Mouse (Mus musculus): ENCODE data around the gene Arid2. TPM values are rescaled to one million over a fixed set of nuclear protein-coding genes. Genes with fewer than 3 reads are reported as not detected.

Gene Arid2
- polyA plus RNA-seq, 1 experiment from 2014 or later: 17.8 TPM

- WGBS: 32% methylated on average over 8 of the region's 8 CpGs
- peak overlapping the region; percentile 100 for H3K27ac ChIP-seq (ENCODE audit: low read length)
- ATAC-seq: no peak
Measured at GRCm38 (mm10) chr15:96283141-96283540, 4.2 kb upstream of the Arid2 start.

DNA sequence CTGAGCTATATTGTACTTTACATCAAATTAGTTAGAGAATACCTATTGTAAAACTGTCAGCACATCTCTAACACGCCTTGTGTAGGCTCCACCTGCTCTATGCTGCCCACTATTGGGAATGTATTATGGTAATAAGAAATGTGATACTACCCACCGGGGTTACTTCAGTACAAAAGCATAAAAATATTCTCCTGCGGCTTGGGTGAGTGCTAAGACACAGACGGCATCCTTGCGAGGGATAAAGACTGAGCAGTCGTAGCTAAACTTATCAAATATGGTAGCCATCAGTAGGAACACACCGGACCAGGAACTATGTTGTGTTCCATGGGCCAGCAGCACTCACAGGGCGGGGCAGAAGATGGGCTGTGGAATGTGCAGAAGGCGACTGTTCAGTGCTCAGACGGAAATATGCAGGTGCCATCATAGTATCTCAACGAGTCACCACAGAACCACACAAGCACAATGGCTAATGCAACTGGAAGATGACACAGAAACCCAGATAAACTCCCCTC lies 3.3 kb upstream of the Arid2 start:
- peaks cover 27% of the 10 kb centered on the region for H3K4me1 ChIP-seq (ENCODE audit: control insufficient read depth, insufficient read depth, low read length)
- H3K9ac ChIP-seq (ENCODE audit: low read depth, low read length): peak overlapping the region; percentile 99
- peak overlapping the region; percentile 92 for H3K4me3 ChIP-seq (ENCODE audit: low read depth, low read length)
- H3K4me2 ChIP-seq (ENCODE audit: low read length): peak overlapping the region; percentile 86
- peak overlapping the region; percentile 100 for H3K27ac ChIP-seq (ENCODE audit: low read length)
- no peak for ATAC-seq
- under 1% methylated on average over 11 of the region's 11 CpGs for WGBS
- 0 out of 2 replicates have a peak, but pooled peaks cover under 1% of the 10 kb centered on the region for H3K36me3 ChIP-seq (ENCODE audit: control insufficient read depth, insufficient read depth, low read length)
- no peaks in the 10 kb centered on the region for H3K27me3 ChIP-seq (ENCODE audit: control insufficient read depth, insufficient read depth, low read depth, low read length)
- H3K9me3 ChIP-seq (replicated peaks; ENCODE audit: control insufficient read depth, low read length, poor library complexity, severe bottlenecking): no peaks in the 10 kb centered on the region

More at GRCm38 (mm10) chr15:96283141-96283540, 4.2 kb upstream of the Arid2 start:
- Histone ChIP-seq H3K4me1 (ENCODE audit: control insufficient read depth, insufficient read depth, low read length) (peaks cover 25% of the 10 kb centered on the region), H3K27me3 (ENCODE audit: control insufficient read depth, insufficient read depth, low read depth, low read length) (no peaks in the 10 kb centered on the region), H3K4me3 (ENCODE audit: low read depth, low read length) (peak overlapping the region; percentile 92), H3K9me3 (replicated peaks; ENCODE audit: control insufficient read depth, low read length, poor library complexity, severe bottlenecking) (no peaks in the 10 kb centered on the region), H3K36me3 (ENCODE audit: control insufficient read depth, insufficient read depth, low read length) (peaks cover 3% of the 10 kb centered on the region; the same call in 1 of the 2 replicates), H3K9ac (ENCODE audit: low read depth, low read length) (peak overlapping the region; percentile 99), H3K4me2 (ENCODE audit: low read length) (peak overlapping the region; percentile 86)

GRCm38 (mm10) chr15:96284711-96285322 lies 2.5 kb upstream of the Arid2 start:
- ATAC-seq: peak; percentile 40
- peak overlapping the region; percentile 100 for H3K27ac ChIP-seq (ENCODE audit: low read length)
- H3K4me1 ChIP-seq (ENCODE audit: control insufficient read depth, insufficient read depth, low read length): peaks cover 32% of the 10 kb centered on the region
- H3K4me3 ChIP-seq (ENCODE audit: low read depth, low read length): peak overlapping the region; percentile 92
- no peaks in the 10 kb centered on the region for H3K9me3 ChIP-seq (replicated peaks; ENCODE audit: control insufficient read depth, low read length, poor library complexity, severe bottlenecking)
- no peaks in the 10 kb centered on the region for H3K27me3 ChIP-seq (ENCODE audit: control insufficient read depth, insufficient read depth, low read depth, low read length)
- peak overlapping the region; percentile 86 for H3K4me2 ChIP-seq (ENCODE audit: low read length)
- H3K9ac ChIP-seq (ENCODE audit: low read depth, low read length): peak overlapping the region; percentile 99
- WGBS: under 1% methylated on average over 62 of the region's 67 CpGs
- H3K36me3 ChIP-seq (ENCODE audit: control insufficient read depth, insufficient read depth, low read length): no peaks in the 10 kb centered on the region

DNA sequence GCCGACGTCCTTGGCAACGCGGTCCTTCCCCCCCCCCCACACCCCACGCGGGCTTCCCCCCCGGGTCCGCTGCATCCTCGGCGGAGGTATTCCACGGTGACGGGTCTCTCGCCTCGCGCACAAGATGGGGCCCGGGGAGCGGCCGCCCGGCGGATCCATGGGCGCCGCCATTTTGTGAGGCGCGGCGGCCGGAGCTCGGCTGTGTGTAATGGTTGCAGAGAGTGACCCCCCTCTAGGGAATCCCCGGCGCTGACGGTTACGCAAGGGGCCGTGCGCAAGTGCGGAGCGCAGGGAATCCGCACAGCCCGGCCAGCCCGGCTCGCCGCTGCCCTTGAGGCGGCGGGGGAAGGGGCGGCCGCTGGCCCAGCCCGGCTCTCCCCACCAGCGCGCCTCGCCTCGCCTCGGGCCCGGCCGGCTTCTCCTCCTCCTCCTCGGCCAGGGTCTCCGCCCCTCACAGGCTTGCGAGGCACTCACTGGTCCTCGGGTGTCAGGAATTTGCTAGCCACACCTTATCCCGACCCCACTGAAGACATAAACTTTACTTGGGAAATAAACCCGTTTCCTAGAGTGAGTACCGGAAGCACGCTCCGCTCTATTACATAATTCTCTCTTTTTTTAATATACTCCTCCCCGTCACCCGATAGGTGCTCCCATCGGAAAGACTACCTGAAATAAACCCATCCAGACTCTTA lies 1.8 kb upstream of the Arid2 start:
- Histone ChIP-seq H3K36me3 (ENCODE audit: control insufficient read depth, insufficient read depth, low read length) (no peaks in the 10 kb centered on the region), H3K9ac (ENCODE audit: low read depth, low read length) (peak overlapping the region; percentile 99), H3K27ac (ENCODE audit: low read length) (peak overlapping the region; percentile 100), H3K4me2 (ENCODE audit: low read length) (peak overlapping the region; percentile 86), H3K4me3 (ENCODE audit: low read depth, low read length) (peak overlapping the region; percentile 92), H3K4me1 (ENCODE audit: control insufficient read depth, insufficient read depth, low read length) (peaks cover 36% of the 10 kb centered on the region), H3K27me3 (ENCODE audit: control insufficient read depth, insufficient read depth, low read depth, low read length) (no peaks in the 10 kb centered on the region), H3K9me3 (replicated peaks; ENCODE audit: control insufficient read depth, low read length, poor library complexity, severe bottlenecking) (no peaks in the 10 kb centered on the region)
- ATAC-seq: peak; percentile 85
- under 1% methylated on average over 35 of the region's 64 CpGs for WGBS

- H3K4me3 ChIP-seq (ENCODE audit: low read depth, low read length): peak overlapping the region; percentile 92
- WGBS: under 1% methylated on average over 72 of the region's 72 CpGs
- H3K9ac ChIP-seq (ENCODE audit: low read depth, low read length): peak overlapping the region; percentile 99
- ATAC-seq: peak; percentile 86
- H3K27me3 ChIP-seq (ENCODE audit: control insufficient read depth, insufficient read depth, low read depth, low read length): no peaks in the 10 kb centered on the region
- H3K9me3 ChIP-seq (replicated peaks; ENCODE audit: control insufficient read depth, low read length, poor library complexity, severe bottlenecking): no peaks in the 10 kb centered on the region
- peak overlapping the region; percentile 100 for H3K27ac ChIP-seq (ENCODE audit: low read length)
- H3K4me1 ChIP-seq (ENCODE audit: control insufficient read depth, insufficient read depth, low read length): peaks cover 34% of the 10 kb centered on the region
- peak overlapping the region; percentile 86 for H3K4me2 ChIP-seq (ENCODE audit: low read length)
- H3K36me3 ChIP-seq (ENCODE audit: control insufficient read depth, insufficient read depth, low read length): no peaks in the 10 kb centered on the region
Measured at GRCm38 (mm10) chr15:96286015-96286934, 1.0 kb upstream of the Arid2 start.

DNA sequence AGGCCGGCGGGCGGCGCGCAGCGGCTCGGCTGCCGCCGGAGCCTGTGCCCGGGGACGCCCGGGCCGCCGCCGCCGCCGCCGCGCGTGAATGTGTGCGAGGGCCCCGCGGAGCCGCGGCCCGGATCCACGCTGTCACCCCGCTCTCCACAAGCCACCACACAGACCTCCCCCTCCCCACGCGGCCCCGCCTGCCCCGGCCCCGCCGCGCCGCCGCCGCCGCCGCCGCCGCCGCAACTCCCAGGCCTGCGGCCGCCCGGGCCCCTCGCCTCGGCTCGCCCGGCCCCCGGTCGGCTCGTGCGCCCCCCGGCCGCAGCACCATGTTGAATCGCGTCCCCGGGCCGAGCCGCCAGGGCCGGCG lies 404 bp upstream of the Arid2 start:
- Histone ChIP-seq H3K27ac (ENCODE audit: low read length) (peak overlapping the region; percentile 100), H3K4me1 (ENCODE audit: control insufficient read depth, insufficient read depth, low read length) (peaks cover 29% of the 10 kb centered on the region), H3K27me3 (ENCODE audit: control insufficient read depth, insufficient read depth, low read depth, low read length) (no peaks in the 10 kb centered on the region), H3K9me3 (replicated peaks; ENCODE audit: control insufficient read depth, low read length, poor library complexity, severe bottlenecking) (no peaks in the 10 kb centered on the region), H3K4me3 (ENCODE audit: low read depth, low read length) (peak overlapping the region; percentile 92), H3K4me2 (ENCODE audit: low read length) (peak overlapping the region; percentile 86), H3K36me3 (ENCODE audit: control insufficient read depth, insufficient read depth, low read length) (no peaks in the 10 kb centered on the region), H3K9ac (ENCODE audit: low read depth, low read length) (peak overlapping the region; percentile 99)
- 0% methylated on average over 22 of the region's 63 CpGs for whole genome bisulfite sequencing
- ATAC-seq: peak; percentile 63

DNA sequence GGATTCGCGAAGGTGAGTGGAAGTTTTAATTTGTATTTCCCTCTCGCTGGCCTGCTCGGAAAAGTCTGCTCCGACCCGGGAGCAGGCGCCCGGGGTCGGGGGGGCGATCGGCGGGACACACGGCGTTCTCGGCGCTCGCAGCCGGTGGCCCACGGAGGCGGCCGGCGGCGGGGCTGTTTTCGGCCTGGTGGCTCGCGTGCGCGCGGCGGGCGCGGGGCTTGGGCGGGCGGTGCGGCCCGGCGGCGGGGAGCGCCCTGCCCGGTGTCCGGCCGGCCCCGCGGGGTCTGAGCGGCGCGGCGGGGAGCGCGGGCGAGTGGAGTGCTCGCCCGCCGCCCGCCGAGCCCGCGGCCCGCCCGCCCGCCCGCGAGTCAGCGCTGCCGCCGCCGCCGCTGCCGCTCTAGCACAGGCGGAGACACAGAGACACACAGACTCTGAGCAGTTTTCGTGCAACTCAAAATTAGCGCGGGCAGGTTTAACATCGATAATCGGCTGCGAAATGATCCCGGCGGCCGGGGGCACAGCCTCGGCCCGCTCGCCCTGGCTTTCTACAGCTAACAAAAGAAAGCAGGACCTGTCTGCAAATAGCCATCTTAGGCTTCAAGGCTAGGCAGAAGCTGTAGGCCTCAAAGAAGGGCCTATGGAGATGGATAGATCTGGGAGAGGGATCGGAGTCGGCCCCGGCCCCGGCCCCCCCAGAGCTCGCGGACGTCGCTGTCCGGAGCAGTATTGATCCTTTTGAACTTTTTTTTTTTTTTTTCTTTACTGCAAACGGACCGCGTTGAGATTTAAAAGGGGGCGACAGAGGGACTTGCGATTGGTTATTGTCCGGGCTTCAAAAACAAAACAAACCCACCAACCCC lies 888 bp downstream of the Arid2 start:
- Histone ChIP-seq H3K9me3 (replicated peaks; ENCODE audit: control insufficient read depth, low read length, poor library complexity, severe bottlenecking) (no peaks in the 10 kb centered on the region), H3K4me1 (ENCODE audit: control insufficient read depth, insufficient read depth, low read length) (peaks cover 22% of the 10 kb centered on the region), H3K27me3 (ENCODE audit: control insufficient read depth, insufficient read depth, low read depth, low read length) (no peaks in the 10 kb centered on the region), H3K27ac (ENCODE audit: low read length) (peak overlapping the region; percentile 100), H3K9ac (ENCODE audit: low read depth, low read length) (peak overlapping the region; percentile 99), H3K4me2 (ENCODE audit: low read length) (peak overlapping the region; percentile 86), H3K36me3 (ENCODE audit: control insufficient read depth, insufficient read depth, low read length) (no peaks in the 10 kb centered on the region), H3K4me3 (ENCODE audit: low read depth, low read length) (peak overlapping the region; percentile 92)
- WGBS: under 1% methylated on average over 75 of the region's 97 CpGs
- ATAC-seq: no peak

DNA sequence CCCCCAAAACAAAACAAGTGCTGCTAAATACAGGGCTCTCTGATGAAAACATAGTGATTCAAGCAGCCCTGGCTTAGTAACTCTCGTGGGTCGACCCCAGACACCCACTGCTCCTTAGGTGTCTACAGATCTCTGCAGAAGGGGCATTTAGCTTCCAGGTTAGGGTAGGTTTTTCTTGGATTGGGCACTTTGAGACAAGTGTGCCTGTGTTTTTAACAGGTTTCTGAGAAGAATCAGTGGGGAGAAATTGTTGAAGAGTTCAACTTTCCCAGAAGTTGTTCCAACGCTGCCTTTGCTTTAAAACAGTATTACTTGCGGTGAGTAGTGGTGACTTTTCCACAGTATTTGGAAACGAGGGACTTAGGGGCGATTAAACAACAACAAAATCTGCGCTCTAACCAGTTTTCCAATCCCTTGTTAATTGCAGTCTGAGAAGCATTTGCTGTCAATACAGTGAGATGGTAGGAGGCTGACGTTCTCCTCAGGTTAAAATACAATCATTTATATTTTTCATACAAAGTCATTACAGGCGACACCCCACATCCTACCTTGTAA lies 1.6 kb downstream of the Arid2 start:
- 2% methylated on average over 9 of the region's 9 CpGs for WGBS
- no peak for ATAC-seq

More for the DNA sequence above, 1.6 kb downstream of the Arid2 start:
- peak overlapping the region; percentile 100 for H3K27ac ChIP-seq (ENCODE audit: low read length)
- peak overlapping the region; percentile 92 for H3K4me3 ChIP-seq (ENCODE audit: low read depth, low read length)
- H3K4me1 ChIP-seq (ENCODE audit: control insufficient read depth, insufficient read depth, low read length): peaks cover 17% of the 10 kb centered on the region
- H3K27me3 ChIP-seq (ENCODE audit: control insufficient read depth, insufficient read depth, low read depth, low read length): no peaks in the 10 kb centered on the region
- H3K4me2 ChIP-seq (ENCODE audit: low read length): peak overlapping the region; percentile 86
- H3K9ac ChIP-seq (ENCODE audit: low read depth, low read length): peak overlapping the region; percentile 99
- no peaks in the 10 kb centered on the region for H3K9me3 ChIP-seq (replicated peaks; ENCODE audit: control insufficient read depth, low read length, poor library complexity, severe bottlenecking)
- no peaks in the 10 kb centered on the region for H3K36me3 ChIP-seq (ENCODE audit: control insufficient read depth, insufficient read depth, low read length)

Data from midbrain, embryonic 16.5 days (tissue).